Mouse (Mus musculus): ENCODE measurements around the gene Duoxa2.

DNA sequence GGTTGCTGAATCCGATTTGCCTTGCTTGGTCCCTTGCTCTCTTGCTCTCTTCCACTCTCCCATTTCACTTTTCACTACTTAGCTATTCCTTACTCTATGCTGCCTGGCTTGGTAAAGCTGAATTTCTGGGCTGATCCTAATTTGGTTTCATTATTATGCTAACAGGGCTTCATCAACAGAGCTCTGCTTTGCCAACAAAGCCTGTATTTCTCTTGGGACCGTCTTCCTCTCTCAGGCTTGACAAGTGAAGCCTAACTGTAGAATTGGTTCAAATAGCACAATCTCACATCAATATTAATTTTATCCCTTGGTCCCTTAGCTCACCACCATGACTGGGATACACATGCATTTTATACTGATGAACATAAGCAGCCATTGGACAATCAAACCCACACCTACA lies 12.9 kb downstream of the Duoxa2 start:
- no peak for TF ChIP-seq CTCF (IDR thresholded peaks at IDR 0.05; ENCODE audit: borderline replicate concordance, insufficient read depth, low read depth, low read length)
- no peak for TF ChIP-seq POLR2A (IDR thresholded peaks at IDR 0.05; ENCODE audit: borderline replicate concordance, insufficient read depth, low read length)
